Mouse (Mus musculus): ENCODE measurements around the gene Pcdh15. TPM values are rescaled to one million over a fixed set of nuclear protein-coding genes. Genes with fewer than 3 reads are reported as not detected.

Gene Pcdh15
- polyA plus RNA-seq, 1 experiment: 0.01 TPM

- H3K4me1 ChIP-seq: no peaks in the 10 kb centered on the region
- H3K36me3 ChIP-seq (replicated peaks; ENCODE audit: low read length): no peaks in the 10 kb centered on the region
- H3K9me3 ChIP-seq: peaks cover 5% of the 10 kb centered on the region; the same call in 1 of the 2 replicates
- TF ChIP-seq FLI1 (IDR thresholded peaks at IDR 0.05; ENCODE audit: low read length) (no peak), GATA1 (IDR thresholded peaks at IDR 0.05; ENCODE audit: borderline replicate concordance, low read length) (no peak)
- no peak overlapping the region for H3K4me3 ChIP-seq (replicated peaks)
- H3K27me3 ChIP-seq (replicated peaks): no peaks in the 10 kb centered on the region
Measured at GRCm38 (mm10) chr10:74305439-74306158, 1206.5 kb downstream of the Pcdh15 start.

GRCm38 (mm10) chr10:74307035-74307434, 1207.9 kb downstream of the Pcdh15 start:
- Histone ChIP-seq H3K4me1 (no peaks in the 10 kb centered on the region), H3K36me3 (replicated peaks; ENCODE audit: low read length) (no peaks in the 10 kb centered on the region), H3K9me3 (peaks cover 5% of the 10 kb centered on the region; the same call in 1 of the 2 replicates), H3K4me3 (replicated peaks) (no peak overlapping the region), H3K27me3 (replicated peaks) (no peaks in the 10 kb centered on the region)
- no peak for TF ChIP-seq FLI1 (IDR thresholded peaks at IDR 0.05; ENCODE audit: low read length)
- no peak for TF ChIP-seq GATA1 (IDR thresholded peaks at IDR 0.05; ENCODE audit: borderline replicate concordance, low read length)

GRCm38 (mm10) chr10:74316091-74316490, 1216.9 kb downstream of the Pcdh15 start:
- Histone ChIP-seq H3K4me3 (replicated peaks) (no peak overlapping the region), H3K4me1 (no peaks in the 10 kb centered on the region), H3K27me3 (replicated peaks) (no peaks in the 10 kb centered on the region), H3K9me3 (peaks cover 5% of the 10 kb centered on the region; the same call in 1 of the 2 replicates), H3K36me3 (replicated peaks; ENCODE audit: low read length) (no peaks in the 10 kb centered on the region)
- TF ChIP-seq GATA1 (IDR thresholded peaks at IDR 0.05; ENCODE audit: borderline replicate concordance, low read length) (no peak), FLI1 (IDR thresholded peaks at IDR 0.05; ENCODE audit: low read length) (no peak)

- no peak for TF ChIP-seq GATA1 (IDR thresholded peaks at IDR 0.05; ENCODE audit: borderline replicate concordance, low read length)
- TF ChIP-seq FLI1 (IDR thresholded peaks at IDR 0.05; ENCODE audit: low read length): no peak
- Histone ChIP-seq H3K4me1 (no peaks in the 10 kb centered on the region), H3K4me3 (replicated peaks) (no peak overlapping the region), H3K9me3 (peaks cover 6% of the 10 kb centered on the region; the same call in 1 of the 2 replicates), H3K36me3 (replicated peaks; ENCODE audit: low read length) (no peaks in the 10 kb centered on the region), H3K27me3 (replicated peaks) (no peaks in the 10 kb centered on the region)
Measured at GRCm38 (mm10) chr10:74335412-74335811, 1236.3 kb downstream of the Pcdh15 start.

- Histone ChIP-seq H3K27me3 (replicated peaks) (no peaks in the 10 kb centered on the region), H3K36me3 (replicated peaks; ENCODE audit: low read length) (no peaks in the 10 kb centered on the region), H3K9me3 (peaks cover 16% of the 10 kb centered on the region), H3K4me1 (no peaks in the 10 kb centered on the region), H3K4me3 (replicated peaks) (no peak overlapping the region)
- no peak for TF ChIP-seq FLI1 (IDR thresholded peaks at IDR 0.05; ENCODE audit: low read length)
- no peak for TF ChIP-seq GATA1 (IDR thresholded peaks at IDR 0.05; ENCODE audit: borderline replicate concordance, low read length)
Measured at GRCm38 (mm10) chr10:74339247-74340160, 1240.4 kb downstream of the Pcdh15 start.

- no peaks in the 10 kb centered on the region for H3K4me1 ChIP-seq
- H3K4me3 ChIP-seq (replicated peaks): no peak overlapping the region
- H3K9me3 ChIP-seq: peaks cover 9% of the 10 kb centered on the region; the same call in 1 of the 2 replicates
- H3K36me3 ChIP-seq (replicated peaks; ENCODE audit: low read length): no peaks in the 10 kb centered on the region
- no peaks in the 10 kb centered on the region for H3K27me3 ChIP-seq (replicated peaks)
- TF ChIP-seq GATA1 (IDR thresholded peaks at IDR 0.05; ENCODE audit: borderline replicate concordance, low read length) (no peak), FLI1 (IDR thresholded peaks at IDR 0.05; ENCODE audit: low read length) (no peak)
Measured at GRCm38 (mm10) chr10:74359526-74359925, 1260.4 kb downstream of the Pcdh15 start.

- TF ChIP-seq GATA1 (IDR thresholded peaks at IDR 0.05; ENCODE audit: borderline replicate concordance, low read length) (no peak), FLI1 (IDR thresholded peaks at IDR 0.05; ENCODE audit: low read length) (no peak)
- H3K36me3 ChIP-seq (replicated peaks; ENCODE audit: low read length): no peaks in the 10 kb centered on the region
Measured at GRCm38 (mm10) chr10:74378697-74379096, 1279.6 kb downstream of the Pcdh15 start.

DNA sequence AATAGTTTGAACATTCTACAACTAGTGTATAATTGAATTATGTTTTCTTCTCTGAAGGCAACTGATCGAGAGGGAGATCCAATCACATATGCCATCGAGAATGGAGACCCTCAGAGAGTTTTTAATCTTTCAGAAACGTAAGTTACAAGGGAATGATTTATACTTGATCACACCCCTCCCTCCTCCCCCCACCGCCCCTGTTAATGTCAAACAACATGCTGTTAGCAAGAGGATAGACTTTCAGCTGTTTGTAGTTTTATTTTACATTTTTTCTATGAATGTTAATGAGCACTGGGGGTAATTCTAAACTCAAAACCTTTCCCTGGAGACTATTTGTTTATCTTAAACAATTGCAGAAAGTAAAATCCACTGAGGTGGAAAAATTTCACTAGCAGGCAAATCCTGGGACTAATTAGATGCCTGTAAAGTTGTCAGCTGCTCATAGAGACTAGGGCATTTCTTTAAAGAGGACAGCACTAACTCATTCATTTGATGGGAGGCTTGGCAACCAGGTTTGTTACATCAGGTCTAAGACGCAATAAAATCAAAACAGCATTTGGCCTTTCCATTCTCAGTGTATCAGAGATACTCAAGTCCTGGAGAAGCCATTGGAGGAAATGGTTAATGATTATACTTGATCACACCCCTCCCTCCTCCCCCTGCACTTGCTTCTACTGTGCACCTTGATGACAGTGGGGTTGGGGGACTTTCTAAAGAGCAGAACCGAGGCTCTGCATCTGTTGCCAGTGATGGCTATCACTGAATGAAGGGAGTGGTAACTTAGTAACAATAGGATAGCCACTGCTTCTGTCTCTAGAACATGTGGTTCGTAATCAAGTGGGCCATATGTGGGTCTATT, 1280.4 kb downstream of the Pcdh15 start:
- H3K4me3 ChIP-seq (replicated peaks): no peak overlapping the region
- H3K27me3 ChIP-seq (replicated peaks): no peaks in the 10 kb centered on the region
- H3K4me1 ChIP-seq: no peaks in the 10 kb centered on the region
- TF ChIP-seq FLI1 (IDR thresholded peaks at IDR 0.05; ENCODE audit: low read length): no peak
- no peak for TF ChIP-seq GATA1 (IDR thresholded peaks at IDR 0.05; ENCODE audit: borderline replicate concordance, low read length)
- H3K9me3 ChIP-seq: peaks cover 14% of the 10 kb centered on the region; the same call in 1 of the 2 replicates
- no peaks in the 10 kb centered on the region for H3K36me3 ChIP-seq (replicated peaks; ENCODE audit: low read length)

More at GRCm38 (mm10) chr10:74378697-74379096, 1279.6 kb downstream of the Pcdh15 start:
- H3K9me3 ChIP-seq: peaks cover 9% of the 10 kb centered on the region; the same call in 1 of the 2 replicates
- H3K4me1 ChIP-seq: no peaks in the 10 kb centered on the region
- no peaks in the 10 kb centered on the region for H3K27me3 ChIP-seq (replicated peaks)
- no peak overlapping the region for H3K4me3 ChIP-seq (replicated peaks)
